Mouse (Mus musculus) lung, embryonic 14.5 days (tissue): ENCODE measurements at regions not wholly inside any gene's neighbourhood (a gene's known extent, or its start where the extent isn't known, plus 50 kb on each side); places are given as distances from the start of the nearest gene placed in this dataset.
A peak's percentile ranks its signal among the peaks of the same experiment; 100 is the strongest.

Source experiments
- ATAC-seq: fragments of 200-750 bp; cut with Nextera tagmentation; 2 replicates; pipeline ENCODE4 v1.8.0; 2017; ENCODE audit warnings: mild to moderate bottlenecking, moderate TSS enrichment, moderate library complexity; ENCODE audit not compliant: insufficient read depth
- DNase-seq: peaks from one replicate; pipeline ENCODE4 v3.0.0-alpha.2; 2015
- H3K27ac ChIP-seq: fragments of 300-500 bp; sonication (generic); 2 replicates; pipeline ENCODE4 v1.5.1; 2014; ENCODE audit warnings: low read depth, mild to moderate bottlenecking, moderate library complexity
- H3K27me3 ChIP-seq: fragments of 300-500 bp; sonication (generic); 2 replicates; pipeline ENCODE4 v1.6.1; 2014; ENCODE audit warnings: low read length, control low read depth; ENCODE audit not compliant: insufficient read depth
- H3K36me3 ChIP-seq: fragments of 300-500 bp; sonication (generic); 2 replicates; pipeline ENCODE4 v1.6.1; 2014; ENCODE audit warnings: control low read depth; ENCODE audit not compliant: insufficient read depth
- H3K4me1 ChIP-seq: fragments of 300-500 bp; sonication (generic); 2 replicates; pipeline ENCODE4 v1.6.1; 2014; ENCODE audit warnings: antibody characterized with exemption, control low read depth; ENCODE audit not compliant: insufficient read depth
- H3K4me2 ChIP-seq: fragments of 300-500 bp; sonication (generic); 2 replicates; pipeline ENCODE4 v1.6.1; 2014; ENCODE audit warnings: mild to moderate bottlenecking
- H3K4me3 ChIP-seq: fragments of 300-500 bp; sonication (generic); 2 replicates; pipeline ENCODE4 v1.5.1; 2014; ENCODE audit warnings: low read depth, low read length
- H3K9ac ChIP-seq: fragments of 300-500 bp; sonication (generic); 2 replicates; pipeline ENCODE4 v1.6.1; 2014
- H3K9me3 ChIP-seq: fragments of 300-500 bp; sonication (generic); 2 replicates; pipeline ENCODE4 v1.6.1; 2016; ENCODE audit warnings: low read depth, low read length, control low read depth
- CTCF ChIP-seq: IDR thresholded peaks from 2 replicates; pipeline ENCODE4 v1.5.1; 2016; ENCODE audit warnings: antibody characterized with exemption, low read depth
- WGBS: fragments of 180-500 bp; shearing (Covaris S2); extraction: QIAGEN DNeasy Blood & Tissue Kit; methylation state at CpG from one replicate; pipeline ENCODE4 v1.1.7; 2014; 5-methylcytosine and 5-hydroxymethylcytosine counted together

- Histone ChIP-seq H3K4me1 (no peaks in the 10 kb centered on the region), H3K36me3 (no peaks in the 10 kb centered on the region), H3K27me3 (no peaks in the 10 kb centered on the region), H3K27ac (no peak overlapping the region), H3K4me3 (no peak overlapping the region), H3K9me3 (no peaks in the 10 kb centered on the region), H3K4me2 (no peak overlapping the region), H3K9ac (no peak overlapping the region)
- ATAC-seq (no peak), DNase-seq (no peak)
- TF ChIP-seq CTCF: no peak
- 81% methylated on average over 13 of the region's 13 CpGs for WGBS
Observed at GRCm38 (mm10) chr10:126775946-126776345, 125.2 kb downstream of the Atp23 start.

GRCm38 (mm10) chr10:126770446-126771020 lies 130.6 kb downstream of the Atp23 start:
- Histone ChIP-seq H3K4me2 (no peak overlapping the region), H3K4me3 (no peak overlapping the region), H3K9ac (no peak overlapping the region), H3K27me3 (no peaks in the 10 kb centered on the region), H3K9me3 (no peaks in the 10 kb centered on the region), H3K36me3 (no peaks in the 10 kb centered on the region), H3K4me1 (no peaks in the 10 kb centered on the region), H3K27ac (no peak overlapping the region)
- TF ChIP-seq CTCF: no peak
- WGBS: 77% methylated on average over 6 of the region's 6 CpGs
- ATAC-seq (no peak), DNase-seq (no peak)

- Histone ChIP-seq H3K4me3 (no peak overlapping the region), H3K27ac (no peak overlapping the region), H3K9me3 (no peaks in the 10 kb centered on the region), H3K9ac (no peak overlapping the region), H3K4me1 (no peaks in the 10 kb centered on the region), H3K4me2 (no peak overlapping the region), H3K27me3 (no peaks in the 10 kb centered on the region), H3K36me3 (no peaks in the 10 kb centered on the region)
- DNase-seq (no peak), ATAC-seq (no peak)
- 57% methylated on average over 2 of the region's 2 CpGs for WGBS
- no peak for TF ChIP-seq CTCF
Observed at GRCm38 (mm10) chr10:126765648-126766047, 135.5 kb downstream of the Atp23 start.

DNA sequence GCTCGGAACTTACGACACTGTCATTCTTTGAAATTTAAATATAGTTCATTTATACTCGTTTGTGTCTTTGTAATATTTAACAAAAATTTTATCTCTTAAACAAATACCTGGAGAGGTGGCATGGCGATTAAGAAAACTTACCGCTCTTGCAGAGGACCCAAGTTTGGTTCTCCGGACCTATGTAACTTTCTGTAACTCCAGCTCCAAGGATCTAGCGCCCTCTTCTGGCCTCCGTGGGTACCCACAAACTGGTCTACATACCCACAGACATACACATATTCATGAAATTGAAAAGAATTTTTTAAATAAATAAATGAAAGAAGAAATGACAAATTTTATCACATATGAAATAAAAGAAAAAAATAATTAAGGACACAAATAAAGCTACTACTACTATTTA lies 136.4 kb downstream of the Atp23 start:
- no peaks in the 10 kb centered on the region for H3K9me3 ChIP-seq
- no peak for DNase-seq
- TF ChIP-seq CTCF: no peak
- no peak overlapping the region for H3K9ac ChIP-seq
- no peak overlapping the region for H3K4me2 ChIP-seq
- no peaks in the 10 kb centered on the region for H3K27me3 ChIP-seq
- no peaks in the 10 kb centered on the region for H3K4me1 ChIP-seq
- H3K4me3 ChIP-seq: no peak overlapping the region
- H3K27ac ChIP-seq: no peak overlapping the region
- H3K36me3 ChIP-seq: no peaks in the 10 kb centered on the region
- no peak for ATAC-seq
- 66% methylated on average over 8 of the region's 8 CpGs for WGBS

DNA sequence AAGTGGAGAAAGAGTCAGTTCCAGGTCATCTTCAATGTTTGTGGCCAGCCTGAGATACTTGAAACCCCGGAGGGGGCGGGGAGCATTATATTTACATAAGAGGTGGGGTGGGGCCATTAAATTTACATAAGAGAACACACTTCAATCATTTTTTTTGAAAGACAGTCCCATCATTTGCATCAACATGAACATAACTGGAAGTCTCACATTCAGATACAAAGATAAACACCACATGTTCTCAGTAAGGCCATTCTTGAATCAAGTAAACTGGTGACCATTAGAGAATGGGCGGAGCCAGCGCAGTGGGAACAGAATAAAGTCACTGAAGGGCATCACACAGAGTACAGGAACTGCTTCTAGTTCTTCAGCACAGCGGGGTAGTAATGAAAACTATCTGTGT lies 137.2 kb downstream of the Atp23 start:
- H3K36me3 ChIP-seq: no peaks in the 10 kb centered on the region
- DNase-seq (no peak), ATAC-seq (no peak)
- no peaks in the 10 kb centered on the region for H3K4me1 ChIP-seq
- WGBS: 62% methylated on average over 5 of the region's 5 CpGs
- no peaks in the 10 kb centered on the region for H3K27me3 ChIP-seq
- H3K4me3 ChIP-seq: no peak overlapping the region
- TF ChIP-seq CTCF: no peak
- no peak overlapping the region for H3K4me2 ChIP-seq
- H3K9ac ChIP-seq: no peak overlapping the region
- no peak overlapping the region for H3K27ac ChIP-seq
- no peaks in the 10 kb centered on the region for H3K9me3 ChIP-seq

- DNase-seq (no peak), ATAC-seq (no peak)
- H3K4me1 ChIP-seq: no peaks in the 10 kb centered on the region
- no peak overlapping the region for H3K4me2 ChIP-seq
- 78% methylated on average over 7 of the region's 7 CpGs for WGBS
- H3K9me3 ChIP-seq: no peaks in the 10 kb centered on the region
- no peaks in the 10 kb centered on the region for H3K36me3 ChIP-seq
- no peak for TF ChIP-seq CTCF
- no peaks in the 10 kb centered on the region for H3K27me3 ChIP-seq
- H3K9ac ChIP-seq: no peak overlapping the region
- H3K4me3 ChIP-seq: no peak overlapping the region
- no peak overlapping the region for H3K27ac ChIP-seq
Observed at GRCm38 (mm10) chr10:126758682-126759081, 142.5 kb downstream of the Atp23 start.

DNA sequence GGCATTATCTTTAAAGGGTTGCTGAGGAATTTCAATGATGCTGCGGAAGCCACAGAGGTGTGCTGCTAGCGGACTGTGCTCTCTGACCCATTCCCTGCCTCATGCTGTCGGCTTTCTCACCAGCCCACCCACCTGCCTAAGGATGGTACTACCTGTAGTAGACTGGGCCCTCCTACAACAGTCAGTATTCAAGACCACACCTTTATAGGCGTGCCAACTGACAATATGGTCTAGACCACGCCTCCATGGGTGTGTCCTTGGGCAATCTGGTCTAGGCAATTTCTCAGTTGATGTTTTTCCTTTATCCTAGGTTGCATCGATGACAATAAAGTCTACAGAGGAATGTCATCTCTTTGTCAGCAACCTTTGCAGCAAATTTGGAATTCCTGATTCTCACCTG lies 148.0 kb downstream of the Atp23 start:
- ATAC-seq: no peak
- TF ChIP-seq CTCF: no peak
- 67% methylated on average over 6 of the region's 6 CpGs for WGBS
- Histone ChIP-seq H3K4me1 (no peaks in the 10 kb centered on the region), H3K4me3 (no peak overlapping the region), H3K27ac (no peak overlapping the region), H3K4me2 (no peak overlapping the region), H3K9me3 (no peaks in the 10 kb centered on the region), H3K9ac (no peak overlapping the region), H3K27me3 (no peaks in the 10 kb centered on the region), H3K36me3 (no peaks in the 10 kb centered on the region)
- no peak for DNase-seq

- Histone ChIP-seq H3K9ac (no peak overlapping the region), H3K36me3 (no peaks in the 10 kb centered on the region), H3K27ac (no peak overlapping the region), H3K4me2 (no peak overlapping the region), H3K27me3 (no peaks in the 10 kb centered on the region), H3K4me1 (no peaks in the 10 kb centered on the region), H3K9me3 (no peaks in the 10 kb centered on the region), H3K4me3 (no peak overlapping the region)
- DNase-seq (peak; percentile 20), ATAC-seq (no peak)
- TF ChIP-seq CTCF: peak; percentile 29
- 47% methylated on average over 11 of the region's 11 CpGs for WGBS
Observed at GRCm38 (mm10) chr10:126752699-126753098, 148.5 kb downstream of the Atp23 start.
